Mouse (Mus musculus): Measurements from ENCODE around the gene Gm9767. TPM values are rescaled to one million over a fixed set of nuclear protein-coding genes. Genes with fewer than 3 reads are reported as not detected.

Gene Gm9767
- 0.04 and 0.07 TPM in 2 replicates for polyA plus RNA-seq (2012; rRNA removed)

- no peak for DNase-seq (ENCODE audit: low spot score)
These were observed at the start of gene Gm9767 for GRCm38 (mm10) chr10:26077671-26078481. TSS of gene Gm9767 (plus strand) at chr10:26078255.

GRCm38 (mm10) chr10:26034931-26035330 is 43.1 kb upstream of the Gm9767 start:
- DNase-seq (ENCODE audit: low spot score), result no peak

- no peak for DNase-seq (ENCODE audit: low spot score)
These were observed 26.9 kb upstream of the Gm9767 start for GRCm38 (mm10) chr10:26051177-26051576.

GRCm38 (mm10) chr10:26059662-26060307 is 18.3 kb upstream of the Gm9767 start:
- DNase-seq (ENCODE audit: low spot score), result no peak

GRCm38 (mm10) chr10:26063071-26063470 is 15.0 kb upstream of the Gm9767 start:
- DNase-seq (ENCODE audit: low spot score), result no peak

GRCm38 (mm10) chr10:26071986-26072385 is 6.1 kb upstream of the Gm9767 start:
- no peak for DNase-seq (ENCODE audit: low spot score)

GRCm38 (mm10) chr10:26076949-26077348 is 1.1 kb upstream of the Gm9767 start:
- no peak for DNase-seq (ENCODE audit: low spot score)

GRCm38 (mm10) chr10:26078521-26079142 is 577 bp downstream of the Gm9767 start, which contains the start of gene Tmem200a:
TSS of gene Tmem200a (minus strand) at chr10:26079052.
- peak; percentile 26 for DNase-seq (ENCODE audit: low spot score)

- no peak for DNase-seq (ENCODE audit: low spot score)
These were observed 1.6 kb downstream of the Gm9767 start for GRCm38 (mm10) chr10:26079678-26080077.

- no peak for DNase-seq (ENCODE audit: low spot score)
These were observed 4.0 kb downstream of the Gm9767 start for GRCm38 (mm10) chr10:26082081-26082480.

- no peak for DNase-seq (ENCODE audit: low spot score)
These were observed 25.4 kb downstream of the Gm9767 start for GRCm38 (mm10) chr10:26103330-26103982.

- DNase-seq (ENCODE audit: low spot score), result no peak
These were observed 36.4 kb downstream of the Gm9767 start for GRCm38 (mm10) chr10:26114409-26114808.

GRCm38 (mm10) chr10:26119067-26119821 is 41.2 kb downstream of the Gm9767 start:
- DNase-seq (ENCODE audit: low spot score), result no peak

- no peak for DNase-seq (ENCODE audit: low spot score)
These were observed 41.7 kb downstream of the Gm9767 start for GRCm38 (mm10) chr10:26119822-26120183.

Other genes with a start within 250 kb of the Gm9767 start
- gene Tmem200a, start 797 bp downstream of the Gm9767 start, polyA plus RNA-seq (2012; rRNA removed), result 2.3 and 3.0 TPM in 2 replicates
- gene Samd3, start 151.5 kb downstream of the Gm9767 start, polyA plus RNA-seq (2012; rRNA removed), result 0.38 and 0.50 TPM in 2 replicates

Data from urinary bladder, adult 2 months (tissue).